Mouse (Mus musculus) urinary bladder, adult 18-20 months (tissue): Measurements from ENCODE around the gene Ccdc34.

Experiments used
- DNase-seq, 2 experiments: peaks; one replicate each; pipeline ENCODE4 v3.0.0; 2022; ENCODE audit warnings: low spot score in 2 of 2, mixed read lengths in 2 of 2

Ccdc34 gene

GRCm38 (mm10) chr2:110017616-110018505, at the start of gene Ccdc34:
Gene Ccdc34, plus strand, starts transcription at chr2:110017817.
- peak; percentile 80 to 84 for DNase-seq

- no peak for DNase-seq
Observed at GRCm38 (mm10) chr2:109969381-109969780, 48.2 kb upstream of the Ccdc34 start.

DNA sequence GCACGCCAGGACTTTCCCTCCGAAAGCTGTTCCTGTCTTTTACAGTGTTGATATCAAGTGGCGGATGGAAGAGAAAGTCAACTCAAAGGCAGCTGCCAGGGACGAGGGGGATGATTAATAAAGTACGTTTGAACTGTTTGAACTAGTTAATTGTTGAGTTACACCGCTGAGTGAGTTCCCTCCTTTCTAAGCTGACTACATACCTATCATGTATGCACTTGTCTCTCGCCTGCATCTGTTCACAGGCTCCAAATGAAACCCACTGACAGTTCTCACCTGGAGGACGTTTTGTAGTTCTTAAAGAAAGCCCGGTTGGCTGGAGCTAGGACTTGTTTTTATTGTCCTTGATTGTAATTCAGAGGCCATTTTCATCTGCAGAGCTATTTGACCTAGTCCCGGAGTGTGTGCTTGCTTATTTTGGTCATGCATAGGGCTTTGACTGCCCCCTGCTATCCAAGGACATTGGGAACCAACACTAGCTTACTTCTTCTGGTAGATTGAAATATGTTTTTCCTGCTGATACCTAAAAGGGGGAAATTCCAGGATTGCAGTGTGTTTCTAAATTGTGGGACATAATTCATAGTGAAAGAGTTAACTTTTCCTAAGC, 47.6 kb upstream of the Ccdc34 start:
- no peak for DNase-seq

GRCm38 (mm10) chr2:109970744-109971410, 46.7 kb upstream of the Ccdc34 start:
- no peak for DNase-seq

- no peak for DNase-seq
Observed at GRCm38 (mm10) chr2:109972310-109972709, 45.3 kb upstream of the Ccdc34 start.

DNA sequence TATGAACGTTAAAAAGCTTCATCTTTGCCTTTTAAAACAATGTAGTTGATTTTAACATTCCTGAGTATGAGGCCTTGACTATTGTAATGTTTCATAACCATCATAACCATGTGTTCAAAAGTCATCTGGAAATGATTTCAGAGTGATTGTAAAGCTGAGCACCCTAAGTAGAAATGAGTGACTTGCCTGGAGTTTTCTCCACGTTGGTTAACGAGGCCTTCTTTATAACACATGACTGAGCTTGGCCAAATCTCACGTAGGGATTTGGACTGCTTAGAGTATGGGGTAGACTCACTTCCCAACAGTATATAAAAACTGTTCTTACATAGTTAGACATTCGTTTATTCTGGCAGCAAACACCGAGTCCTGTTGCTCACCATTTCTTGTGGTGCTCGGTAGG, 44.7 kb upstream of the Ccdc34 start:
- no peak for DNase-seq

DNA sequence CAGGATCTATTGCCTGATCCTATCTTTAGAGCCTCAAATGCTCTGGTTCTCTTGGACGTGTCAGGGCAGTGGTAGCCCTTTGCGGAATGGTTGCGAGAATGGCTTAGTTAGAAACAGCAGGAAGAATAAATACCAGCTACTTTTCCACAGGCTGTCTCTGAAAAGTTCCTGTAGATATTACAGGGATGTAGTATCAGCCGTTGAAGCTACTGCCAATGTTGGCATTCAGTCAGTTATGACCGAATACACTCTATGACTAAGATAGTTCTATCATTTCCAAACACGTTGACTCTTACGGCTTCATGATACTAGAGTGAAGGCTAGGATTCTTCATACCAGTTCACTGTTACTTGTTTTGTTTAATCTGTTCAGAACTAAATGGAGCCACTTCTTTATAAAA, 42.8 kb upstream of the Ccdc34 start:
- DNase-seq, result no peak

GRCm38 (mm10) chr2:109976181-109976580, 41.4 kb upstream of the Ccdc34 start:
- DNase-seq, result no peak

DNA sequence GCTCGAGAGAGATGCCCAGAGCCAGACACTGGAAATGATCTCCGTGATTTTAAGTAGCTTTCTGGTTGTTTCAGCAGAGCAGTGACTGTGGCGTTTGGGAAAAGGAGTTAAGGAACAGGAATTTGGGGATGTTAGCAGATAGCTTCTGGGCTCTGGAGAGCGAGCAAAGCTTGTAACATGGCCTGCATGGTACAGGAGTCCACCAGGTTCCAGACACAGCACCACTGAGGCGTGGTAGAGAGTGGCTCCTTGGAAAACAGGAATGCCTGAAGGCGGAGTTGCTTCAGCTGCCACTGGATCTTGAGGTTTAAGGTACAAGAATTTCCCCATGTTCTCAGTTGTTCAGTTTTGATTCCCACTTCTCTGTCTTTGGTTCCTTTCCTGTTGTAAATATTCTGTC, 40.3 kb upstream of the Ccdc34 start:
- no peak for DNase-seq

DNA sequence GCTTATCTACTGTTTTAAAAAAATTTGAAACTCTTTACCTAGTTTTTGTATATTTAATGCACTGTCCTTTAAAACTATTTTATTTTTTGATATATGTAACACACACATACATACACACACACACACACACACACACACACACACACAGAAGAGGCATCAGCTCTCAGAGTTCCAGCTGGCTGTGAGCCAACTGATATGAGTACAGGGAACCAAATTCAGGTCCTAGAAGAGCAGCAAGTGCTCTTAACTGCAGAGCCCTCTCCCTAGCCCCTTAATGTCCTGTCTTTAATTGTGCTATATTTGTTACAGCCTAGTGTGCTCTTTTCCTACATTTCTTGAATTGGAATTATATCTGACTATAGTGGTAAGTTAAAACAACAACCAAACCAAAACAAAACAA, 38.4 kb upstream of the Ccdc34 start:
- no peak for DNase-seq

- DNase-seq, result no peak
Observed at GRCm38 (mm10) chr2:109983435-109983834, 34.2 kb upstream of the Ccdc34 start.

- DNase-seq, result no peak
Observed at GRCm38 (mm10) chr2:109984930-109985329, 32.7 kb upstream of the Ccdc34 start.

- peak in 1 of 2 experiments; percentile 10 for DNase-seq
Observed at GRCm38 (mm10) chr2:109985560-109985959, 32.1 kb upstream of the Ccdc34 start.

- no peak for DNase-seq
Observed at GRCm38 (mm10) chr2:109986036-109986785, 31.4 kb upstream of the Ccdc34 start.

- DNase-seq, result no peak
Observed at GRCm38 (mm10) chr2:109987946-109988345, 29.7 kb upstream of the Ccdc34 start.

GRCm38 (mm10) chr2:109989196-109989595, 28.4 kb upstream of the Ccdc34 start:
- no peak for DNase-seq

GRCm38 (mm10) chr2:109989679-109990473, 27.7 kb upstream of the Ccdc34 start:
- no peak for DNase-seq

GRCm38 (mm10) chr2:109991754-109992153, 25.9 kb upstream of the Ccdc34 start:
- DNase-seq, result no peak

DNA sequence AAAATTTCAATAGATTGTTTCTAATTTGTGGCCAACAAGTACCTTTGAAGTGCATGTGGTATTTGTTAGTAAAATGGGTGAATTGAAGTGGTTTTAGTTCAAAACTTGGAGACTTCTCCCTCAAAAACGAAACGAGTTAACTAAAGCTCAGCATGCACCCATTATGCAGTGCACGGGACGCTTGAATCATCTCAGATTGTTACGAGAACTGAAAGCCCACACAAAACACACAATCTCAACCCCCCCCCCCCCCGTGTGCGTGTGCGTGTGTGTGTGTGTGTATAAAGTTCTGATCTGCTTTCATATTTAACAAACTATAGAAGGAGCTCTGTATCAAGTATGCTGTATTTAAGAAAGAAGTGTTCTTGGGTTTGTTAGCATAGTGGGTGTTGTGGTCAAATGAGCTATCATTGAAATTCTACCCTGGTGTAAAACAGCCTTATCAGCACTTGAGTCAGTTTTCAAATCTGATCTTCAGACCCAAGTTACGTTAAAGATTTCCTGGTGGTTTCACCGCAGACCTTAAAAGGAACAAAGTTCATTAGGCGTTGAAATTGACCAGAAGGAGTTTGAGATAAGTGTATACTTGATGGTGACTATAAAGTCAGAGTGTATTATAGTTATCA, 25.1 kb upstream of the Ccdc34 start:
- DNase-seq, result no peak

GRCm38 (mm10) chr2:109993404-109993803, 24.2 kb upstream of the Ccdc34 start:
- no peak for DNase-seq

GRCm38 (mm10) chr2:109995061-109995460, 22.6 kb upstream of the Ccdc34 start:
- DNase-seq, result no peak
